Mouse (Mus musculus) brain, embryonic 14.5 days (tissue): ENCODE results near the gene Prpf4.

ENCODE experiments used
- CTCF ChIP-seq: fragments of 200-500 bp; IDR thresholded peaks from 2 replicates; pipeline ENCODE4 v1.5.1; 2012; ENCODE audit warnings: inconsistent platforms, mild to moderate bottlenecking, moderate library complexity, borderline replicate concordance; ENCODE audit not compliant: insufficient read depth, insufficient read length; ENCODE audit errors: extremely low read depth
- POLR2A ChIP-seq: fragments of 200-500 bp; IDR thresholded peaks from 2 replicates; pipeline ENCODE4 v1.6.1; 2012; ENCODE audit warnings: mild to moderate bottlenecking, inconsistent platforms, borderline replicate concordance; ENCODE audit not compliant: poor library complexity, insufficient read depth, insufficient read length, severe bottlenecking; ENCODE audit errors: extremely low read depth

DNA sequence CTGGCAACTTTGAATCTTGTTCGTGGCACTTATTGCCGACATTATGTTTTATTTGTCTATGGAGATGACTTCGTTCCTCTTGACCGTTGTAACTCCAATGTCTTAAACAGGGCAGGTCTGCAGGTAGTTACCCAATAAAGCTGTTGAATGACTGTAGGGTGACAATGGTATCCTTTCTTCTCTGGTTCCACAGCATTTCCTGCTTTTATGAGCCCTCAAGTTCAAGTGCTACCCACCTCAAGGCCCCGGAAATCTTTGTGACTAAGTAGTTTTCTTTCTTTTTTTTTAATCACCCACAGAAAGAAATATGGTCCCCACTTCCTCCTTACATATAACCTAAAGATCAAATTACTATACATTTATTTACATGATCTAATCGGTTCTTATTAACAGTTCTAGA, 67.2 kb downstream of the Prpf4 start:
- no peak for TF ChIP-seq CTCF
- no peak for TF ChIP-seq POLR2A
